Mouse (Mus musculus) brain, adult 2 months (tissue): ENCODE measurements at regions not wholly inside any gene's neighbourhood (a gene's known extent, or its start where the extent isn't known, plus 50 kb on each side); places are given as distances from the start of the nearest gene placed in this dataset.

Experiments used
- DNase-seq: peaks from one replicate; pipeline ENCODE4 v3.0.0; 2011; ENCODE audit warnings: low read depth, low spot score

DNA sequence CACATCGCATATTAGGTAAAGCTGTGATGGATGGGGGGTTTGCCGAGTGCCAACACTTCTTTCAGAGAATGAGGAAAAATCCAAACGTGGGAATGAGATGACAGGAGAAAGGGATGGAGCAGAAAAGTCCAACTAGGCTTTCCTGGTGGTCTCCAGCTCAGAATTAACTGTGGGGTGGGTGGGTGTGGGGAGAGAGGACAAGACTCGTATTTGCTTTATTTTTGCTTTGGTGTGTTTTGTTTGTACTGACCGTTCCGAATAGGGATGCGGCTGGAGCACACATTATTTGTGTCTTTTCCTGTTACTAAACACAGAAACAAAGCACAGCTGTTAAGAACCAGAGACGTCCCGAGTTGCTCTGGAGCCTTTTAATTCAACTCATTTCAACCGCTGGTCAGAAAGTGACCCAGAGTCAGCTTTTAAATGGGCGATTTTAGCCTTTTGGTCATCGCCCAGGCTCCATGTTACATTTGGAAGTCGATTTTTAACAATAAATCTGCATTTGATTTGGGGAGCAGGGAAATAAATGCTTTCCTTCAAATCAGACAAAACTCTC, 136.7 kb downstream of the Gm10295 start:
- DNase-seq: no peak

DNA sequence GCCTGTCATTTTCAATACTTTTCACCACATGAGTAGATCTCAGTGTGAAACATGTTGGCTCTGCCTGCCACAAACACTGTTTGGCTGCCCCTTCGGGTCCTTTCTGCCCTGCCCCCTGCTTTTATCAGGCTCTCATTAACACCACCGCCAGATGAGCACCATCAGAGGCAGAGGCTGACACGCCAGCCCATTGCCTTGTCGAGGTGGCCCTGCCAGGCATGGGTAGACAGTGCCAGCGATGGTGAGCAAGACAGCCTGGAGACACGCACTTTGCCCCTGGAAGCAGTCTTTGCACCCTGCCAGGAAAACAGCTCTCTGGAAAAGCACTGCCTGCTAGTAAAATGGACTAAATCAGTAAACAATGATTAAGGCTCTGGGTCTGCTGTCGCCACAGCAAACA, 158.2 kb downstream of the Gm10295 start:
- DNase-seq: no peak

DNA sequence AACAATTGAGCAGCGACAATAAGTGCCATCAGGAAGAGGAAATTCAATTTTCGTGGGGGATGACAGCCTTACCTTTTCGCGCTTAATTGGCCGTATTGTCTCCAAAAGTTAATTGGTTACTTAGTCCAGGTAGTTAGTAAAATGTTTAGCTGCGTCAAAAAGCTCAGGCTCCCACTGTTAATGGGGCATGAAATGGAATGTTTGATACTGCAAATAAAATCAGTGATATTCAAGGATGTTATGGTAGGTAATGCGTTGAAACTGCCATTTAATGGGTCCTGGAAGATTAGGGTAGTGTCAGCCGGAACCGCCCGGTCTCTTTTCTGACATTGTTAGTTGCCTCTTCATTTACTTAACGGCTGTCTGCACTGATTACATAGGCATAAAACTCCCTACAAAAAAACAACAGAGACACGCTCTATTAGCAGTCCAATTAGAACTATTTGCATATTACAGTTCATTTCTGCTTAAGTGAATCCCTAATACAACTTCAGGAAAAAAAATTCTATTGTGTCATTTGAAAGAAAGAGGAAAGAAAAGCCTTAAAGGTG, 161.0 kb downstream of the Gm10295 start:
- DNase-seq: no peak

DNA sequence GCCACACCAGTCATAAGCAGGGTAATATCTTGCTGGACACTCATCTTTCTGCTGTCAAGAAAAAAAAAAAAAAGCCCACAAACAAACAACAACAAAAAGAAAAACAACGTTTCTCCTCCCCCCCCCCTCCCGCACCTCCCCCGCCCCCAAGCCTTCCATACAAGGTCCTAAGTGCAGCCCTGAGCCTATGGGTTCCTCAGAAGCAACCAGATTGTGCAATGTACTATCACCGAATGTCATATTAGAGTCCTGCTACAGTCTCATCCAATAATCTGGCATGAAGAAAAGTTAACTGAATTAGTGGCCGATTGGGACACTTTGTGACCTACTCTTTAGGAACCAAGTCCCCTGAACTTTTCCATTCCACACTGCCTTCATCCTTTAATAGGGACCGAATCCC, 161.5 kb downstream of the Gm10295 start:
- DNase-seq: no peak

DNA sequence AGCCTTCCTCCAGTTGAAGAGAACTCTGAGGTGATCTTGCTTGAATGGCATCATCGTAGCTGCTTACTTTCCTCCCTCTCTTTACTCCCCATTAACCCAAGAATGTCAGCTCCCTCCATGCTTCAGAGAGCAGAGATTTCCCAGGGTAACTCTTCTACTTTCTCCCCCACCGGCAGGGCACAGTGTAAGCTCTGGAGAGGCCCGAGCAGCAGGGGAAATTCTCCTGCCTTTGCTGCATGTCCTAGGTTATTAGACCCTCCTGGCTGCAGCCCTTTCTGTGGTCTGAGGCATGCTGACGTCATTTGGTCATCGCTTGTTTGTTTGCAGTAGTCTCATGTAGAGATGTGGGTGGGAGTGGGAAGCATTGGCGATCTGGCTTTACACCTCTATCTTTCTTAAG, 163.2 kb downstream of the Gm10295 start:
- no peak for DNase-seq

DNA sequence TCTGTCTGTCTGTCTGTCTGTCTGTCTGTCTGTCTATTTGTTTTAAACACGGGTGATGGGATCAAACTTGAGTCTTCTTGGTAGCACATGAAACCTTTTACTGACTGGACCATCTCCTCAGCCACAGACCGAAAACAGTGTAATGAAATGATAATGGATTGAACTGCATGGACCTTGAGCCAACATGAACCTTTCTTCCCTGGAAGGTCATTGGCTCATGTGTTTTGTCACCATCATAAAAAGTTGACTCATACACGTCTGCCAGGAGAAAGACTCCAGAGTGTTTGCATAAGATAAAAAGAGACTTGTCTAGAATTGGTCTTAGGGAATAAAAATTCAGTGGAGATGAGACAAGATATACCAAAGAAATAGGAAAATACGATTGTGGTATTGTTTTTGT, 176.4 kb downstream of the Gm10295 start:
- DNase-seq: no peak

DNA sequence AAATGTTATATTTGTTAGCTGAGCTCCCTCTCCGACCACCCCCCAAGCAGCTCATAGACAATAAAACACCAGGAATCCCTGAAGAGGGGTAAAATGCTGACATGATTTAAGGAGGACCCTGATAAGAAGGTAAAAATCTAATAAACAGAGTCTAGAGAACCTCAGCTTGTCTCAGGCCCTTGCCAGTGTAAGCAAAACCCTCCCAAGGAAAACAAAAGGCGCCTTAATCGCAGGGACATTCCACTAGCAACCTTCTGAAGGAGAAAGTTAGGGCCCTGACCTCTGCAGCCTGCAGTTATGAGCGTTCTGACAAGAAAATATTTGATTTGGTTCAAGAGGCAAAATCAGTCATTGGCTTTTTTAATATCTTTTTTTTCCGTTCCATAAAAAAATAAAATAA, 212.2 kb downstream of the Gm10295 start:
- DNase-seq: peak; percentile 3

DNA sequence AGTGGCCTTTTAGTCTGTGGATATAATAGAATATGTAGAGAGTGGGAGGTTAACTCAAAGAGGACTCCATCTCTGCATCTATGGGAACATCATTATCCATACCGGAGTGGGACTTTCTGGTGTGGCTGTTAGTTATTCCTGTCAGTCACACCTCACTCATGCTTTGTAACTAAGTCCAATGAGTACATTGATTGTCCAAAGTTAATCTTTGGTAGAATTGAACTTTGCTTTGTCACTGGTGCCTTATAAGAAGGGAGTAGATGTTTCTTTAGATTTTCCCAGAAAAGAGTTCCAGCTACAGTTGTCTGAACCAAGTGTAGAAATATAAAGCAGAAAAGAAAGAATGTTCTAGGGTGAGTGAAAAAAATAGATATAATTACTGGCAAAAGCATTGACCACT, 221.3 kb downstream of the Gm10295 start:
- DNase-seq: no peak

DNA sequence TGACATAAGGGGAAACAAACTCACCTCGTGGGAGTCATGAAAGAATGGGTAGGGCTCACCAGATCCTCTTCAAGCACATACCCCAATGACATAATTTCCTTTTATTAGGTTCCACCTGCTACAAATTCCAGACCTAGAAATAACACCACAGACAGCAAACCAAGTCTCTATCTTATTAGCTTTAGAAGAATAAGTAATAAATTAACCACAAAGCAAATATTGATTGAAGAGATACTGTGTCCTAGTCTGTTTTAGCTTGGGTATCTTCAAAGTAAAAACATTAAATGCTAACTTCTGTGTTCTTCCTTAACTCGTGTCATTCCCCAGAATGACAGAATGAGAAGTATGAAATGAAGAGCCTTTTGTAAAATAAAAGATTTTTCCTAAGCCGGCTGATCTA, 222.4 kb downstream of the Gm10295 start:
- DNase-seq: no peak

DNA sequence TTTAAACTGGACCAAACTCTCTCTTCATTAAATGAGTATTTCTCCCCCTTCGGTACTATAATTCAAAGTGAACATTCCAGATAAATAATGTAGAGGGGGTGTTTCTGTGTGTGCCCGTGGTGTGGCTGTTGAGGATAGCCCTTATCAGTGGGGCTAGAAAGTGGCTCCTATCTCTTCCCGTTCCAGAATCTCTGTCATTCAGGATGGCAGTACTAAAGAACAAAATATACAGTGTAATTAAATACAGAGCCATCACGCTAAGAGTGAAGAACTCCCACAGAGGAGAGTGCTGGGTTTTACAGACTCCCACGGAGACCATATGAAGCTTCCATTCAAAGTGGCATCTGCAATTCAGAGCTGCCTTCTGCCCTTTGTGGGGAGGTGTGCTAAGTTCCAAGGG, 229.8 kb downstream of the Gm10295 start:
- DNase-seq: peak; percentile 28

DNA sequence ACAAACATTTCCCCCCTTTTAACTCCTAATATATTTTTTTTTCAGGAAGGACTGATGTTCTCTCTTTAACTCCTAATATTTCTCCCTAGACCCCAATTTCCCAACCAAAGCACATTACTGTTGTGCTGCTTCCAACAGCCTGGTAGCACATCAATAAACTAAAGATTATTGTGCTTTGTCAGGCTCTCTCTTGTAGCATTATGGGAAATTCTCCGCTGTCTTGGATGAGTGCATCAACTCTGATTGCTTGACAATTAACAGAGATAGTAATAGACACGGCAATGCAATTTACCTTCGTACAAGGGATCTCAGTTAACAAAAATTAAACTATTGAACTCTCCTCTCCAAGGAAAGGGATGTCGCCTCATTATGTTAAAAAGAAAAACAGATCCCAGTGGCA, 230.3 kb downstream of the Gm10295 start:
- no peak for DNase-seq

DNA sequence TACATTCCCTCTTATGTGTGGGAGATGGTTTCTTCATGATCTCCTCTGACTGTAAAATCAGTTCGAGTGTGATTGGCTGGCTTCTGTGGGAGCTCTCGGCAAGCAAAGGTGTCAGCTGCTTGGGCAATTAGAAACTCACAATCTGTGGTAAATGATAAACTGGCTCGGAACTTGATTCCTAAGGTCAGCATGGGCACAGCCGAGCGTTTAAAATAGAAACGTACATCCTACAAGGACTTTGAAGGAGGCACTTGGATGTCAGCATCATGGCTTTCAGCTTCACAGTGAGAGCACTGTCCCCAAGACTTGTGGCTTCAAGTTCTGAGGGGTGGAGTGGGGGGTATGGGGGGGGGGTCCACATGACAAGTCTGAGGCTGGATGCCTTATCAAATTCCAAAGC, 231.3 kb downstream of the Gm10295 start:
- DNase-seq: peak; percentile 5

DNA sequence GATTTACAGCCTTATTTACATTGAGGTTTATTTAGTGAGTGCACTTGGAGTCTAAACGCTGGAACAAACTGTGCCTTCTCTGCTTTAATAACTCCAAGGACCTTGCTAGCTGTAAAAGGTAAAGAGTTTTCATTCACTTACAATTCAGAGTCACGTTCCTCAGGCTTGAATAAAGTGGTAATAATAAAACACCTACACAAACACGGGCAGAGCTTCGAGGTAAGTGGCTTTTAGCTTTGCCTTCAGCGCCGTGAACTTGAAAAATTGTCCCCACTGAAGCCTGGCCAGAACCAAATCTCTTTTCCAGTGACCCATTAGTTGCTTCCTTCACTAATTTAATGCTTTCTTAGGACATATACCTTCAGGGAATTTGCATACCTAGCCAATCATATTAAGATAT, 244.2 kb downstream of the Gm10295 start:
- no peak for DNase-seq

DNA sequence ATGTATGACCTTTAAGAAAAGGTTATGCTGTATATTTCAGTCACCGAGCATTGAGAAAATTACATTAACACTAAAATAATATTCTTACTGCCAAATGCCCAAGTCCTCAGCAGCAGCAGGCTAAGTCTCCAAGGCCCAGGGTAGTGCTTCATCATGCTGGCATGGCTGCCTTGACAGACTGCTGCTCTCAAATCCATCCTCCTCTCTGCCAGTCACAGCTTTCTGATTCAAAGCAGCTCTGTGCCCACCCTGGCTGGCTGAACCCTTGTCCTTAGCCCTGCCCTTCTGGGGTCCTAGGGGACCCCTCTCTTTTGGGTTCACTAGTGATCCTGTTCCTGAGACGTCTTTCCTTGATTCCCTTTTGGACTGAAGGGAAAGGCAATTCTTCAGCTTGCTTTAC, 251.0 kb downstream of the Gm10295 start:
- no peak for DNase-seq

DNA sequence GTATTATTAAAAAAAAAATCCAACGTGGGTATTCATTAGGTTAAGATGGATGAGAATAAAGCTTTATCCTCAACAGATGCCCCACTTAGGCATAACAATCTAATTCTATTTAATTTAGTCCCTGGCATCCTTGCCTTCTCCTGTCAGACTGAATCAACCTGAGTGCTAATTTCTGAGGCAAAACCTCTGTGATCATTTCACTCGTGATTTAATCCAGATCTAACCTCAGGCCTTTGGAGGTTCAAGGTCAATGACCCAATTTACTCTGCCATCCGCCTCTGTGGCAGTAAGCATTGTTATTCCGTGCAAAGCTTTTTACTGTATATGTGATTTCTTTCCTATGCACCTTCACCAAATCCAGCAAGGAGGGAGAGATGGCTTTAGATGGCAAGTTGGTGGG, 253.0 kb downstream of the Gm10295 start:
- DNase-seq: no peak

DNA sequence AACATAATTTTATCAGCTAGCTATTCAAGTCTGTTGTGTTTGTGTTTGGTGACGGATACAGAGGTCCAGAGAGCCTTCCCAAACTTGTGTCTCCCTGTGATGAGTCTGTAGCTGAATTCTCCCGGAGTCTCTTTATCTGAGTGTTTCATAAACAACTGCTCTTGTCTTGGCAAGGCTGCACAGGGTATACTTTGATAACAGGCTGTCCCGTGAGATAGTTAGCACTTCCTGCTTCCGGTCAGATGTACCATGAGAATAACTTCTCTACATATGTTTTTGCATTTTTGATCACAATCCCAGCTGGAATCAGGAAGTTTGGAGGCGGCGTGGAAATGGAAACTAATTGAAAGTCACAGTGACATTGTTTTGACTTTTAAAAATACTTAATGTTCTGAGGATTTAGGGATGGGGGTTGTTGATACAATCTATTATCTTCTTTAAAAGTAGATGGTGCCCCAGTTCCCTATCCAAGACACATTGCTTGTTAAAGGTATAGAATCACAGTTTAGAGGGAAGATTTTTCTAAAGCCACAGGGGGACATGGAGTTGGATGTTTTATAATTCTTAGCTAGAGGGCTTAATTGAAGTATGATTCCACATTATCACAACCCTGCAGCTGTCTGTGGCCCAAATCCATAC, 257.9 kb downstream of the Gm10295 start:
- no peak for DNase-seq

DNA sequence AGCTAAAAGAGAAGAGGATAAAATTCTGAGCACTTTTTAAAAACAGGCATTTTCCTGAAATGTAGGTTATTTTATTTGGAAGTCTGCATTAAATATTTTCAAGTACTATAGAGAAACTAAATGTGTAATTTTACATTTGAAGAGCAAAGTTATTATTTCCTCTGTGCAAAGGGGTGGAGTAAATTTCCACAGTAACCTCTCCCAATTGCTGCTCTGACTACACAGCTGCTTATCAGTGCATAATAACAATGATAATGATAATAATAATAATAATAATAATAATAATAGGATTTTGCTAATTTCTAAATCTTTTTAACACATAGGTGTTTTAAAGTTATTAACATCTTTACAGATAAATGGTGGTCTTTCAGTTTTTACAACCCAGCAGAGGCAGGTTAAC, 258.5 kb downstream of the Gm10295 start:
- DNase-seq: no peak

DNA sequence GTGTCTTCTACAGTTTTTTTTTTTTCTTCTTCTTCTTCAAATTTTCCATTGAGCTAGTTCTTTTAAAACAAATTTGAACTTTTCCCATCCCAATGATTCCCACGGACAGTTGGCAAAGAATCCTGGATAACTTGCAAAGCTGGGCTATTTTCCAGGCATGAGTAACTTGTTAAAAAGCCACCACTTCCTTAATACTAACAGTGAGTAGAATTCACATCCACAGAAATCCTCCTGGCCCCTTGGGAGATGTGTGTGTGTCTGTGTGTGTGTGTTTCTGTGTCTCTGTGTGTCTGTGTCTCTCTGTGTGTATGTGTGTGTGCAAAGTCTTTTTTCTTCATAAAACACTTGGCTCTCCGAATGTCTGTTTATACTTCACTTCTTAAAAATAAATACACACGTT, 259.0 kb downstream of the Gm10295 start:
- DNase-seq: peak; percentile 3

DNA sequence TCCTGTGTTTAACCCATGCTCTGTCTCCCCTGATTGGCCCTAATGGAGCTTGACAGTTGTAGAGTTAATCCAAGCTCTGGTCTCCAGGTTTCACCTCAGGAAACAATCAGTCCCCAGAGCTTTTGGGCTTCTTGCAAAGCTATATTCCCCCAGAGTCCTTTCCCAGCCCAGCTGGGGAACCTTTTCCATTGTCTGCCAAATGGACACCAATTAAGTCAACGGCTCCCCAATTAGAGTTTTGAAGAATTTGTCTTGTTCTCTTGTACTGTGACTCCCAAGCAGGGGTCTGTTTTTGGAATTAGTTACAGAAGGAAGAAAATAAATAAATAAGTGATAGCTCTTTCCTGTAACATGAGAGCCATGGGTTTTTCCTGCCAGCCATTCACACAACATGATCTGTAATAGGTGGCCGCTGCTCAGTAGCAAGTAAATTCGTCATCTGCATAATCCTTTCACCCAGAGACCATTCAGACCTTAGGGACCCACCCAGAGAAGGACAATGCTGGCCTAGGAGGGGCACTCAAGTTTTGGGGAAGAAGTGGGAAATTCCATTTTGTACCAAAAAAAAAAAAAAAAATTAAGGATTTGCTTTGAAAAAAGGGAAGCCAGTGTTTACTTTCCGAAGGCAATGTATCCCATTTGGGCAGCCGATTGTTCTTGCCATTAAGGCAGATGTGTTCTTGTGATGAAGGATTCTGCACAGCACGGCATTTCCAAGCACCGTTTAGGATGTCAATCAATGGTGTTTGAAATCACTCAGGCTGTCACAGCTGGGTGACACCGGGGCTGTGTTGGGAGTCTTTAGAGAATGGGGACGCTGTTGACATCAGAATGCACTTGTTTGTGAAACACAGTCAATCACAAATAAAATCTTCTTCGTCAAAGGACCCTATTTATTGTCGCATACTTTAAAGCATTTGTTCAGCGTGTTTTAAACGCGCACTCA, 286.6 kb downstream of the Gm10295 start:
- no peak for DNase-seq

DNA sequence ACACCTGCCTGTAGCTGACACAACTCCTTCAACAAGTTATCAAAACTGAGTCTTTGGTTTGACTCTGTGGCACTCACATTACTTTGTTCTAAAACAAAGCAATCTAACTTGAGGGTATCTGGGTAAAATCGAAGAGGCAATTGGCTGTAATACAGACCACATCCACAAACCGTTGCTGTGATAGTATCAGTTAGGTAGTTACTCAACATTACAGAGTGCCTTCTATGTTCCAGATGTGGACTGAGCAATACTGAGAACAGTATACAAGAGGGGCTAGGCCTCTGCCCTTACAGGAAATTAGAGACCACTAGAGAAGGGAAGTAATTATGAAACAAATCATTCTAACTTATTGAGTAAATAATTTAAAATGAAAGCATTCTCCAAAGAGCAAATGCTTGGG, 300.5 kb downstream of the Gm10295 start:
- DNase-seq: no peak

DNA sequence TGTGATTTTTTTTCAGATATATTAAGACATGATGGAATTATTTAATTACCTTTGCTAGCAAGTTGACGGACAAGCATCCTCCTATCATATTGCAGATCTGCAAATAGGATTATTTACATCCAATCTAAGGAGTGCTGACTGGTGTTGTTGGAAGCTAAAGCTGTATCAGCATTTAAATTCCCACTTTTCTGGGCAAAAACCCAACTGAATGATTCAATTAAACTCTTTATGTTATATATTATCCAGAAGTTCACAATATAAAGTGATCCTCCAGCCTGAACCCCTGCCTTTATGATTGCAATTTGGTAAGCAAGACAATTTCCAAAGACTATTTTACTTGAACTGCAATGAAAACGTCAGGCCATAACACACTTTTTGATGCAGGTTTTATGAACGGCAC, 304.1 kb downstream of the Gm10295 start:
- no peak for DNase-seq

DNA sequence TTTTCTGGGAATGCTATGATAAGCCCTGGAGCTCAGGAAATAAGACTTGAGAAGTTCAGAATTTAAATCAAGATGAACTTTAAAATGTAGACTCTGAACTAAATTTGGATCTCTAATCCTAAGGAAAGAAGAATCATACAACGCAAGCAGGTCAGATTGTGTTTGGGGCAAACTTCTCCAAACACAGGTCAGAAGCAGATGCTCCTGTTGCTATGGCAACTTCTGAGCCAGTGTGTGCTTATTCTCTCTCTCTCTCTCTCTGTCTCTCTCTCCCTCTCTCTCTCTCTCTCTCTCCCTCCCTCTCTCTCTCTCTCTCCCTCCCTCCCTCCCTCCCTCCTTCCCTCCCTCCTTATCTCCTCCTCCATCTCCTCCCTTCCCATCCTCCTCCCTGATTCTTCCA, 304.7 kb downstream of the Gm10295 start:
- DNase-seq: peak; percentile 31

DNA sequence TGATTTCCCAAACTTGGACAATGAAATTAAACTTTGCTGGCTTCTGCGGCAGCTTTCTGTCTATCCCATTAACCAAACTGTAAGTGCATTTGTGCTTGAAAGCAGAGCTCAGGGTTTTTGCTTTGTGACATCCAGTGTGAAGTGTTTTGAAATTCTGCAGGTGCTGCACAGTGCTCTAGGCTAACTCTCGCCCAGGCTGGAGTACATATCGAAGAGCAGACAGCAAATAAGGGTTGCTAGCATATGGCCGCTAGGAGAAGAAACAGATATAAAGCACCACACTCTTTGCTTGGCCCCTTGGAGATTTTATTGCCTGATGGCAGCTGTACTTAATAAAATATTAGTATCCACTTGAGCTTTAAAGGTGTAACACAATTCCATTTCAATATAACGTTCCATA, 307.5 kb downstream of the Gm10295 start:
- no peak for DNase-seq
